Mouse (Mus musculus) ES-E14 (cell line): ENCODE results near the gene Fndc7.

Source experiments
- CHD2 ChIP-seq: IDR thresholded peaks from 2 replicates; pipeline ENCODE4 v1.6.1; 2014; ENCODE audit warnings: mild to moderate bottlenecking, low read depth, low read length, inconsistent platforms
- MAFK ChIP-seq: IDR thresholded peaks from 2 replicates; pipeline ENCODE4 v1.6.1; 2014; ENCODE audit warnings: mild to moderate bottlenecking, low read depth, low read length, inconsistent platforms; ENCODE audit not compliant: insufficient read depth
- ZC3H11A ChIP-seq: IDR thresholded peaks from 2 replicates; pipeline ENCODE4 v1.6.1; 2012; ENCODE audit warnings: low read depth, mild to moderate bottlenecking, inconsistent platforms, low read length, borderline replicate concordance

GRCm38 (mm10) chr3:108898640-108899039 is 8.8 kb upstream of the Fndc7 start:
- TF ChIP-seq MAFK (no peak), ZC3H11A (no peak), CHD2 (no peak)
